Mouse (Mus musculus): ENCODE measurements around the gene Rtel1. TPM values are rescaled to one million over a fixed set of nuclear protein-coding genes. Genes with fewer than 3 reads are reported as not detected.

Gene Rtel1
- total RNA-seq, 2 experiments from 2014 or later, result 13.2 to 13.4 TPM

DNA sequence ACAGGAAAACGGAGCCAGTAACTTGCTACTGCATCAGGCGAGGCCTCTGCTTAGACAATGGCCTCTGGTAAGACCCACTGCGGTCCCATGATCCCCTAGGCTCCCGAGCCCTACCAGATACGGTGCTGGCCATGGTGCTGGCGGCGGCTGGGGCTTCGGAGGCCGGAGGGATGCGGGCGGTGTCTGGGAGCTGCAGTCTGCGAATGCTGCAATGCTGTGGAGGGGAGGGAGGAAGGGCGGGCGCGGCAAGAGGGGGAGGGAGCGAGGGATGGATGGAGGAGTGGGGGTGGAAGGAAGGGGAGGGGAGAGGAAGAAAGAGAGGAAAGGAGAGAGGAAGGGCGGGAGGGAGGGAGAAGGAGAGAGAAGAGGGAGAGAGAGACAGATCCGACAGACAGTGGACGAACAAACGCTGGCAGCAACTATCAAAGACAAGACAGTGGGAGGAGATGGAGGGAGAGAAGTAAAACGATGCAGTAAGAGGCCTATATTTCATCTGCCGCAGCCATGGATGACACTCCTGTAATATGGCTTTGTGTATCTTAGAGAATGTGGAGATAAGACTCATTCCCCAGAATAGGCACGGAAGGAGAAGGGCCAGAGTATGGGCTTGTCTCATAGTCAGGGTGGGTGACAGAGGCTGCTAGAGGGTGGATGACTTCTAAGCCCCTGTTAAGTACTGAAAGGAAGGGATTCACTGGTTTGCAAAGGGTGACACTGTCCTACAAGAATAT, 5.3 kb upstream of the Rtel1 start, which contains the start of gene Stmn3:
Gene Stmn3, minus strand, starts transcription at position 421 of the 731 bp plus-strand sequence.
- intact Hi-C loops (cut with DNase I), result no loop called here

DNA sequence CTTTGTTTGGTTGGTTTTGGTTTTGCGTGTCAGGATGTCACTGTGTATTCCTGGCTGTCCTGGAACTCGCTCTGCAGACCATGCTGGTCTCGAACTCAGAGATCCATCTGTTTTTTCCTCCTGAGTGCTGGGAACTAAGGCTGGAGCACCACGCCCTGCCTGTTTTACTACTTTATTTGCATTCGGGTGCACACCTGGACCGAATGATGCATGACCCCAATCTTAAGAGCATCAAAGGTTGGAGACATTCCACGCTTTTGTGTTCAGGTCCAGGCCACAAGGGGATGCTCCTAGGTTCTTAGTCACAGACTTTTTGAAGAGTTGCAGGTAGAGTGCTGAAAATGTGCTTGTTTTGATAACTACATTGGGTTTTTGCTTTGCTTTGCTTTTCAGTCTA, 562 bp downstream of the Rtel1 start:
- intact Hi-C loops (cut with DNase I), result no loop called here
- no peak for DNase-seq (ENCODE audit: low spot score)

More for the DNA sequence above, 5.3 kb upstream of the Rtel1 start, which contains the start of gene Stmn3:
- no peak for DNase-seq (ENCODE audit: low spot score)

DNA sequence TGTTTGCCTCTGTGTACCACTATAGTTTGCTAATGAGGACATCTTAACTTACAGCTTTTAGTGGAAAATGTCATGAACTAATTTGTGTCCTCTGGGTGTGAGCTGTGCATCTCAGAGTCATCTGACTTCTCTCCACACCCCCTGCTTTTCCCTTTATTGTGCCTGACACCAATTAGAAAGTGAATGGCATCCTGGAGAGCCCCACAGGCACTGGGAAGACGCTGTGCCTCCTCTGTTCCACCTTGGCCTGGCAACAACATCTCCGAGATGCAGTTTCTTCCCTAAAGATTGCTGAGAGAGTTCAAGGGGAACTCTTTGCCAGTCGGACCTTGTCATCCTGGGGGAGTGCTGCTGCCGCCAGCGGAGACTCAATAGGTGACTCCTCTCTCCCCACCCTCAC, 2.6 kb downstream of the Rtel1 start:
- intact Hi-C loops (cut with DNase I), result no loop called here
- DNase-seq (ENCODE audit: low spot score), result no peak

DNA sequence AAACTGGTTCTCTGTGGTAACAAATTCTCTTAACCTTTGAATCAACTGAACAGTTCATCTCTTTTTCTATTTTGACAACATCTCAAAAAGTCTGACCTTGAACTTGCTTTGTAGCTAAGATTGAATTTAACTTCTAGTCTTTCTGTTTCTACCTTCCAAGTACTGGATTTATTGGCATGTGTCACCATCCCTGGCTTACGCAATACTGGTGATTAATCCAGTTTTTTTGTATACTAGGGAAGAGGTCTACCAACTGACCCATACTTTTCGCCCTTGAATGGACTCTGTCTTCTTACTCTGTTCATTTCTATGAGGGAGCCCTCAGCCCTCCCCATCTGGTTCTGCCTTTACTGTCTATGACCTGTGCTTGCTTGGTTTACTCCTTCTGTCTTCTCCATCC, 6.6 kb downstream of the Rtel1 start:
- no peak for DNase-seq (ENCODE audit: low spot score)
- intact Hi-C loops (cut with DNase I), result no loop called here

DNA sequence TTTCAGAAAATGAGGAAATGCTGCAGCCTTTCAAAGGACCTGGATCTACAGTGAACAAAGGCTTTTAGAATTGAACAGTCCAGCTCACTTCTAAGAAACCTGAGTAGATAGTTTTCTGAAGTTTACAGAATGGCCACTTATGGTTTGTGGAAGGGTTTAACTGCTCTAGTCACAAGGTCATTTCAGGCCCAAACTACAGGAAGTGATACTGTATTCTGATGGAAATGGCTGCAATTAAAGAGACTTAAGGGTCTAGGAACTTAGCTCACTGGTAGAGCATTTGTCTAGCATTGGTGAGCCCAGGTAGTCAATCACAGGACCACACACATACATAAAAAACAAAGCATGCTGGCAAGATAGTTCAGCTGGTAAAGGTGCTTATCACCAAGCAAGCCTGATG, 13.0 kb downstream of the Rtel1 start:
- intact Hi-C loops (cut with DNase I), result loop anchor here (5.0 kb wide), 1 partner anchor 220 kb away; no protein-coding TSS in a partner anchor
- no peak for DNase-seq (ENCODE audit: low spot score)

DNA sequence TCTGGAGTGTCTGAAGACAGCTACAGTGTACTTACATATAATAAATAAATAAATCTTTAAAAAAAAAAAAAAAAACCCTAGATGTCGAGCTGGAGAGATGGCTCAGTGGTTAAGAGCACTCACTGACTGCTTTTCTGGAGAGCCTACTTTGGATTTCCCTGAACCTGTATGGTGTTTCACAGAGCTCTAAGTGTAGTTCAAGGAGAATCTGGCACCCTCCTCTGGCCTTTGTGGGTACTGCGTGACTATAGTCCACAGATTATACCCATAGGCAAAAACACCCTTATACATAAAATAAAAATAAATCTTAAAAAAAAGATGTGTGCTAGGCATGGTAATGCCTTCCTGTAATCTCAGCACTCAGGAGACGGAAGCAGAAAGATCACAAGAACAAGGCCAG, 14.5 kb downstream of the Rtel1 start:
- intact Hi-C loops (cut with DNase I), result loop anchor here (1.0 to 5.0 kb wide), 2 partner anchors 148 to 222 kb away; no protein-coding TSS in a partner anchor
- no peak for DNase-seq (ENCODE audit: low spot score)

DNA sequence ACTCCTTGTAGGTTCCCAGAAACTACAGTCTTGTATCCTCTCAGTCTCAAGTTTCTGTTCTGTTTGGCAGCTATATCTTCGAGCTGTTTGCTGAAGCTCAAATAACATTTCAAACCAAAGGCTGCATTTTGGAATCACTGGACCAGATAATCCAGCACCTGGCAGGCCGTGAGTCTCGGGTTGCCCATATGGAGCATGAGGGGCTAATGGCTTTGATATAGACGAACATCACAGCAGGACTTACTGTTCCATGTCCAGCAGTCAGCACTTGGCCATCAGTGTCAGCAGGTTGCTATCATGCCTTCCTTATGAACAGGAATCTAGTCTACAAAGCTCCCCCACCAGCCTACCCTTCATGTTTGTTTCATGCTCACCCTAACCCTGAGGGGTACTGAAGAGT, 20.9 kb downstream of the Rtel1 start:
- no peak for DNase-seq (ENCODE audit: low spot score)
- intact Hi-C loops (cut with DNase I), result no loop called here

DNA sequence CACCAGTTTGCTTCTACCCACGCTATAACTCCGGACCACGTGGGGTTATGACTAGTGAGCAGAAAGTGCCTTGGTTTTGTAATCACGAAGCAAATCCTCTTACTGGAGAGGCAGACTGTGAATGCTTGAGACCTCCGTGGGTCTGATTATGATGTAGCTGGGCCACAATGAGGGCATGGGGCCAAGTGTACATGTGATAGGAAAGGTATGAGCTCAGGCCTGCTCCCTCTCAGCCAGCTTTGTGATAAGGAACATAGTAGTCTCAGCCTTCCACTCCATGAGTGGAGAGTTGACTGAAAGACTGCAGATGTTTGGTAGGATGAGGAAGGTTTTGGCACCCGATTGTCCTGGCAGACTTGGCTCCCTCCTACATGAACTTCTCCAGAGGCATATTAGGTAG, 23.2 kb downstream of the Rtel1 start:
- DNase-seq (ENCODE audit: low spot score), result peak; percentile 13

DNA sequence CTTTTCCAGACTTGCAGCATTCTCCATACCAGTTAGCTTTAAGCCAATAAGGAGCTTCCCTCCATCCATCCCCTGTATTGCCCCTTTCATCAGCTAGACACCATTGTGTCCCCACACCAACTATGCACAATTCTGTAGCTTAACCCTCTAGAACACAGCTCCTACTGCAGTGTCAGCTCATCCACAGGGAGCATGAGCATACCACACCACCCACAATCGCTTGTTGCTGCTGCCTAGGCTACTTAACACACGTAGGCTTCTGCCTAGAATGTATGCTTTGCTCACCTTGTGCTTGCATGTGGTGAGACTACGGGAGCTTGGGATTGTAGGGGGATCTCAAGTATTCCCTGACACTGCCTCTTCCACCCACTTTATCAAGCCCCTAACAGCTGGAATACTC, 37.2 kb downstream of the Rtel1 start:
- intact Hi-C loops (cut with DNase I), result no loop called here
- no peak for DNase-seq (ENCODE audit: low spot score)

More for the DNA sequence above, 23.2 kb downstream of the Rtel1 start:
- intact Hi-C loops (cut with DNase I), result no loop called here

DNA sequence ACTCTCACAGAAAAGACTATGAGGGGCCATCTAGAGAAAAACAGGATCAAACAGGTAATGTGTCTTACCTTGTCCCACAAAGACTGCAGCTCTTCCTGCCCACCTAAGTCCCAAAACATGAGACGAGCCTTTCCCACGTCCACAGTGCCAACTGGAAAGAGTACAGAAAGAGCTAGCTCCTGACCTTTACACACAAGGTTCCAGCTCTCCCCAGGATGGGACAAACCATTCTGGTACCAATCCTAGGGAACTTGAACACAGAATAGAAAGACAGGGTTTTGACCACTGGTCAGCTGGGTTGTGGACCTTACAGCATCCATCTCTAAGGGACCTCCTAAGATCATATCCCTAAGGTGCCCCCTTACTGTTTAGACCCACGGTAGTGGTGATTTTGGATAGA, 44.4 kb downstream of the Rtel1 start:
- intact Hi-C loops (cut with DNase I), result no loop called here
- DNase-seq (ENCODE audit: low spot score), result no peak

DNA sequence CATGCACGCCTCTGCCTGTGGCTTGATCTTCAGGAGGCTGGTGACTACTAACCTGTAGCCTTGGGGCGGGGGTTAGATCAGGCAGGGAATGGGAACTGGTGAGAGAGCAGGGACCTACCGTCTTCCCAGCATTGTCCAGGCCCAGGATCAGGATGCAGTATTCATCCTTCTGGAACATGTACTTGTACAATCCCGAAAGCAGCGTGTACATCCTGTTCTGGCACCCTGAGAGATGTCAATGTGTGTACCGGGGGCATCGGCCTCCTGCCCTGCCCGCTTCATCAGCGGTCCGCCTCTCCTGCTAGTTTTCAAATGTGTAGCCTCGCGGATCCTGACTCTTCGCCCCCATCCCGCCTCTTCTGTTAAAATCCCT, 44.9 kb downstream of the Rtel1 start:
- DNase-seq (ENCODE audit: low spot score), result no peak
- intact Hi-C loops (cut with DNase I), result no loop called here

DNA sequence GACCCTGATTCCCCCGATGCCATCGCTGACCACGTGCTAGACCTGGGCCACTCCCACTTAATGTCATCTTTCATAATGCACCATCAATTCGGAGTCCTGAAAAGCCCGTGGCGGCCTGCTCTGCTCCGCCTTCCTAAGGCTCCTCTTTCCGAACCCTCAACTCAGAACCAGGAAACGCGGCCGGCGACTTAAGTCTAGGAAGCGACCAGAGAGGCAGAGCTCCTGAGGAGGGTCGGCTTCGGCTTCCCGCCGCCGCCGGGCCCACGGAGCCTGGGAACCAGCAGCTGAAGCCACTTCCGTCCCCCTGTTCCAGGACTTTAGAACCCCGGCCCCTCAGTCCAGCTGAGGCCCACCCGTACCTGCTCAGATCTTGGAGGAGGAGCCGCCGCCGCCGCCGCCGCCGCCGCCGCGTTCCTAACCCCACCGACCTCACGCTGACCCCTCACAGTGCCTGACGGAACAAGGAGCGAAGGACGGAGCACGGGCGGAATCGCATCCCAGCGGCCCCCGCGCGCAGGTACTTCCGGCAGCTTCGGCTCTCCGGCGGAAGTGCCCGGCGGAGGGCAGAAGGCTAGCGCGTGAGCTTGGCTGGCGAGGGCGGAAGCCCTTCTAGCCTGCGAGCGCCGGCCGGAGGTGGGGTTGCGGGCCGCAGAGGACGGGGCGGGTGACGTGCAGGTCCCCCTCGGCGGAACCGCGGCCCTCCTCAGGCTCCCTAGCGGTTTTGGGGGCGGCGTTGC, 45.5 kb downstream of the Rtel1 start, which contains the start of the genes Zgpat and Arfrp1:
Gene Zgpat, plus strand, starts transcription at position 69 of the 737 bp plus-strand sequence.
Gene Arfrp1, minus strand, starts transcription at position 545 of the 737 bp plus-strand sequence.
- DNase-seq (ENCODE audit: low spot score), result peak; percentile 78
- intact Hi-C loops (cut with DNase I), result no loop called here

DNA sequence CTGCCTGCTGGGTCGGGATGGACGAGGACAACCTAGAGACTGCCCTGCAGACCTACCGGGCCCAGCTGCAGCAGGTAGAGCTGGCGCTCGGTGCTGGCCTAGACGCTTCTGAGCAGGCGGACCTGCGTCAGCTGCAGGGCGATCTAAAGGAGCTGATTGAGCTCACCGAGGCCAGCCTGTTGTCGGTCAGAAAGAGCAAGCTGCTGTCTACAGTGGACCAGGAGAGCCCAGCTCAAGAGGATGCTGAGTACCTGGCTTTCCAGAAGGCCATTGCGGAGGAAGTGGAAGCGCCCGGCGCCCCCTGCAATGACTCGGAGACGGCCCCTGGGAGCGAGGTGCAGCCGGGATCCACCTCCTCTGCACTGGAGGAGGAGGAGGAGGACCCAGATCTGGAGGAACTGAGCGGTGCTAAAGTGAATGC, 46.1 kb downstream of the Rtel1 start:
- intact Hi-C loops (cut with DNase I), result no loop called here
- DNase-seq (ENCODE audit: low spot score), result no peak

DNA sequence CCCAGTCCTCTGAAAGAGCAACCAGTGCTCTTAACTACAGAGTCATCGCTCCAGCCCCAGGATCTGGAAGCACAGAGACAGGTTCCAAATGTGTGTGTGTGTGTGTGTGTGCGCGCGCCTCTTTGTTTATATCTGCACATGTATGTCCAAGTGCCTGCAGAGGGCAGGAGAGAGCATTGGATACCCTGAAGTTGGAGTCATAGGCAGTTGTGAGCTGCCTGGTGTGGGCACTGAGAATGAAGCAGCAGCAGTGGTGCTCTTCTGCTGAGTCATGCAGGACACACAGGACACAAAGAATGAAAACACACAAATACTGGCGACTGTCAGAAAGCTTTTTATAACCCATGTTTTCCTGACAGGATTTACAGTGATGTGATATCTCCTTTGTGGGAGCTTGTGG, 50.5 kb downstream of the Rtel1 start:
- intact Hi-C loops (cut with DNase I), result no loop called here

DNA sequence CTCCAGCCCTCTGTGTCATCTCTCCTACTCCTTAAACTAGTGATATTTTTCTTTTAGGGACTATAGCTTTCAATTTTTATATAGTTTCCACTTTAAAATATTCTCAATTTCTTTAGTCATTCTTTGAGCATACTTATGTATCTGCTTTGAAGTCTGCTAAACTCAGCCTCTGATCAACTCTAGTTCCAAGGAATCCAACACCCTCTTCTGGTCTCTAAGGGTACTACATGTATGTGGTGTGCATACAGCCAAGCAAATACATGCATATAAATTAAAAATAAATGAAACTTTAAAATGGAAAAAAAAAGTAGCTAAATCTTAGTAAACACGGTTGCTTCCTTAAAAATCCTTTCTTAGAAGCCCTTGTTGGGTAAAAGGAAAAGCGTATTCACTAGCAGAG, 56.2 kb downstream of the Rtel1 start:
- DNase-seq (ENCODE audit: low spot score), result no peak
- intact Hi-C loops (cut with DNase I), result no loop called here

More for the DNA sequence above, 50.5 kb downstream of the Rtel1 start:
- DNase-seq (ENCODE audit: low spot score), result no peak

DNA sequence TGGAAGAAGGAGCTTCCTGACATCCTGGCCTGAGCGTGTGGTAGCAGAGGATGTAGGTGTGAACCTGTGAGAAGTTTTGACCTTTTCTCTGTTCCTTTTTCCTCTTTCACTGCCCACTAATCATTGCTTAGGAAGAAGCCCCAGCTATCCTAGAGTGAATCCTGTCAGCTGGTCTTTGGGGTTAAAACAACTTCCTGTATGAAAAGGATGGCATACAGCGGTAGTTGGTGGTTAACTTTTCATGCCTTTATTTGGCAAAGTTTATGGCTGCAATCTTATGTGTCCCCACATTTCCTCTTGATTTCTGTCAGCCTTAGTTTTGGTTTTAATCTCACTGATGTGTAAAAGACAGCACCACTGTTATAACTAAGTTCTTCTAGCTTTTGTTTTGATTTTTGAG, 57.7 kb downstream of the Rtel1 start:
- intact Hi-C loops (cut with DNase I), result no loop called here
- DNase-seq (ENCODE audit: low spot score), result no peak

DNA sequence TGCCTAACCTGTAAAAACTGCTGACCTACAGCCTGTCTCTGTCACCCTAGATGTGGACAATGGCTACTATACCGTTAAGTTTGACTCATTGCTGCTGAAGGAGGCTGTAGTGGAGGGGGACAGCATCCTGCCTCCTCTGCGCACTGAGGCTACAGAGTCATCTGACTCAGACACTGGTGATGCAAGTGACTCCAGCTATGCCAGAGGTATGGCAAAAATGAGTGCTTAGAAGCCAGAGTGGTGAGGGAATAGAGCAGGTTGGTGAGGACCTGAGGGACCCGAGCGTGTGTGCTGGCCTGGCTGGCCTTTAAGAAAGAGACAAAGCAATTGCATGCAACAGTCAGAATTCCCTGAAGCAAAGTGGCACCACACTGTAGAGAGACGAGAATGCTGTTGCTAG, 59.2 kb downstream of the Rtel1 start:
- intact Hi-C loops (cut with DNase I), result no loop called here
- no peak for DNase-seq (ENCODE audit: low spot score)

DNA sequence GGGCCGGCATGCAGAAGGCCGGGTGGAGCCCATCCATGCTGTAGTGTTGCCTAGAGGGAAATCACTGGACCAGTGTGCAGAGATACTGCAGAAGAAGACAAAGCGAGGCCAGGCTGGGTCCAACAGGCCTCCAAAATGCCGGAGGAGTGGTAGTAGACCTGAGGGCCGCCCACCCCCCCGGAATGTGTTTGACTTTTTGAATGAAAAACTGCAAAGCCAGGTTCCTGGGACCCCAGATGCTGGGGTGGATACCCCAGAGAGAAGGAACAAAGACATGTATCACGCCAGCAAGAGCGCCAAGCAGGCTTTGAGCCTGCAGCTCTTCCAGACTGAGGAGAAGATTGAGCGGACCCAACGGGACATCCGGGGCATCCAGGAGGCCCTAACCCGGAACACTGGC, 60.2 kb downstream of the Rtel1 start, which contains the start of gene Lime1:
Gene Lime1, plus strand, starts transcription at position 301 of the 400 bp plus-strand sequence.
- no peak for DNase-seq (ENCODE audit: low spot score)
- intact Hi-C loops (cut with DNase I), result no loop called here

DNA sequence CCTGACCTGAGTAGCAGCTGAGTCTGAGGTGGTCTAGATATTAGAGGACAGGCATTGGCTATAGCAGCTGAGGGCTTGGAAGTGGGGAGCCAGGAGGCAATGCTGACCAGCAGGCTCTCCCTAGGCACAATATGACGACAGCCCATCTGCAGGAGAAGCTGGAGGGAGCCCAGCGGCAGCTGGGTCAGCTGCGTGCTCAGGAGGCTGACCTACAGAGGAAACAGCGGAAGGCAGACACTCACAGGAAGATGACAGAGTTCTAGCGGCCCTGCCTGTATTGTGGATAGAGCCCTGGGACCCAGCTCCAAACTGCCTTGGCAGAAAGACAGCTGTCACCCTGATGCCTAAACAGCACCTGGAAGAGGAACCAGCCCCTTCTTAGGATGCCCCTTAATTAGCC, 60.7 kb downstream of the Rtel1 start:
- intact Hi-C loops (cut with DNase I), result no loop called here

DNA sequence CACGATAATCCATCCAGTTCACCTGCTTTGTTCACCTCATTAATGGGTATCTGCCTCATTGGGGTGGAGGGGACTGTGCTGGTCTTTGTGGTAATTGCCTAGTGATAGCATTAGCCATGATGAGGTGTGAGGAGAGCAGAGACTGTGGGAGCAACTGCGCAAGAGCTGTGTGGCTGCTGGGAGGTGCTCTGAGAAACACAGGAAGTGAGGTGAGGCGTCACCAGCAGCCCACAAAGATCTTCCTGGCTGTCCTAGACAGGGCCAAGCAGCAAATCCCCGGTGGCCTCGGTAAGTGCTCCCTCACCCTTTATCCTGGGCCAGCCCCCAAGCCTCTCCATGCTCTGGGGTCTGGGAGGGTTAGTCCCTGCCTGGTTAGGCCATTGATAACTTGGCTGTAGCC, 61.6 kb downstream of the Rtel1 start:
- DNase-seq (ENCODE audit: low spot score), result no peak
- intact Hi-C loops (cut with DNase I), result no loop called here

More for the DNA sequence above, 60.7 kb downstream of the Rtel1 start:
- no peak for DNase-seq (ENCODE audit: low spot score)
